Mouse (Mus musculus) heart, postnatal 14 days (tissue): ENCODE measurements at regions not wholly inside any gene's neighbourhood (a gene's known extent, or its start where the extent isn't known, plus 50 kb on each side); places are given as distances from the start of the nearest gene placed in this dataset.

Source experiments
- DNase-seq, 2 experiments: peaks; one replicate each; pipeline ENCODE4 v3.0.0; 2021 to 2022
- intact Hi-C: fragments of 180-260 bp; cut with DNase I; formaldehyde crosslinking; loops from one replicate; pipeline ENCODE4 v1.15.1; 2025

DNA sequence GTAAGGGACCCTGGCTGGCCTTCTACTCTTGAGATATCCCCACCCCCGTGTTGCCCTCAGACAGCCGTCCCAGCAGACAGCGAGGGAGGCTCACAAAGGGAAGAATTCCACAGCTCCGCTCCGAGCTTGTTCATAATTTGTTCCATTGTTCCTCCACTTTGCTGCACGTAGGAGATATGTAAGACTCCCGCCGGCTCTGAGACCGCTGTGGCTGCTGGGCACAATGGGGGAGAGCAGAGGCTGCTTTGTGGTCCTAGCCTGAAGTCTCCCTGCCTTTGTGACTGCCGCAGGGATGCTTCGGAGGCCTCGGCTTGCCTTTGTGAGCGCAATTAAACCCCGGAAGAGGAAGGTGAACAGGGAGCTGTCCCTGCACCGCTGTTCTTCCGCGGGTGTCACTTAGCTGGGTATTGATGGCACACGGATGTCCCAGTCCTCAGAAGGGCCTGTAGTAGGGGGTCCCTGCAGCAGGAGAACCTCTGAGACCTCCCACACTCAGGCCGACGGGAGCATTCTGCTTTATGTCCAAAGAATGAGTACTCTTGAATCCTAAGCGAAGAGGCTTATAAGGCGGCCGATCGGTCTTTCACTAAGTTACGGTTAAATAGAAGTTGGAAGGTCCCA, 201.3 kb upstream of the Sall1 start:
- intact Hi-C loops: no loop called here
- no peak for DNase-seq

DNA sequence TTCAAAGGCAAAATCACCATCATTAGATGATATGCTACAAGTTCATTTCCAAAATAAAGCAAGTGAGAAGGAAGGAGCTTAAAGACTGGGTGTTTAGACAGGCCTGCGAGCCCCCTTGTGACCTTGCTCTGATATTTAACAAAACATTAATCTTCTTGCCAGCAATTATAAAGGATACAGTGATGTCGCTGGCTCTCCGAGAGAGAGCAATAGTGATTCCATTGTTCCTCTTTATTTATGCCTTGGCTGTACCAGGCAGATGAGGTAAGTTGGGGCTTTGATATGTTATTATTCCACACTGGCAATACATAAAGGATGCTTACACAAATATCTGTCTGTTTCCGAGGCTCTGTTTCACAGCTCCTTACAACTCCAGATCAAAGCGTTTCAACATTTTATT, 197.7 kb upstream of the Sall1 start:
- no peak for DNase-seq
- intact Hi-C loops: no loop called here

DNA sequence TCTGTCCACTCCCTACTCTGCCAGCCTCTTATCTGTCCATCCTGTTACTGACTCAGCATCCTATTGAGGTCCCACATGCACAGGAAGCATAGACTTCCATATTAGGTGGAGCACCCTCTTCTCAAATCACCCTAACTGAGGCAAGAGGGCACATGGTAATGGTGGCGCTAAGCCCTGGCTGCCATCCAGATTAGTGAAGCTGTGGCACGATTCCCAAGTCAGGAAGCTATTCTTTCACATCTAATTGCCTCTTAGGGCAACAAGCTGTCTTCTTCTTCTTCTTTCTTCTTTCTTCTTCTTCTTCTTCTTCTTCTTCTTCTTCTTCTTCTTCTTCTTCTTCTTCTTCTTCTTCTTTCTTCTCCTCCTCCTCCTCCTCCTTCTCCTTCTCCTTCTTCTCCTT, 195.7 kb upstream of the Sall1 start:
- intact Hi-C loops: no loop called here
- DNase-seq: no peak

DNA sequence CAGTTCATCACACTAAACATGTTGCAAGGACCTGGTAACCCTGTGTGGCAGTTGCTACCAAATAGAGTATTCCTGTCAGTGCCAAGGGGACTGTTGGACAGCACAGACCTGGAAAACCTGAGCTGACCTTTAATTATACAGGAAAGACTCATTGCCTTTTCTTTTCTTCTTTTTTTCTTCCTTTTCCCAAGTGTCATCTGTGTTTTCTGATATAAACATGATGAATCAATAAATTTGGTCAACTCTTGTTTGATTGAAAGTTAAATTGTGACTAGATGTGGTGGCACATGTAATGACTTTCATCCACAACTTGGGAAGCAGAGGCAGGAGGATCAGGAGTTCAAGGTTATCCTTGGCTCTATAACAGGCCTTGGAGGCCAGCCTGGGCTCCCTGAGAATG, 190.1 kb upstream of the Sall1 start:
- DNase-seq: no peak
- intact Hi-C loops: no loop called here

DNA sequence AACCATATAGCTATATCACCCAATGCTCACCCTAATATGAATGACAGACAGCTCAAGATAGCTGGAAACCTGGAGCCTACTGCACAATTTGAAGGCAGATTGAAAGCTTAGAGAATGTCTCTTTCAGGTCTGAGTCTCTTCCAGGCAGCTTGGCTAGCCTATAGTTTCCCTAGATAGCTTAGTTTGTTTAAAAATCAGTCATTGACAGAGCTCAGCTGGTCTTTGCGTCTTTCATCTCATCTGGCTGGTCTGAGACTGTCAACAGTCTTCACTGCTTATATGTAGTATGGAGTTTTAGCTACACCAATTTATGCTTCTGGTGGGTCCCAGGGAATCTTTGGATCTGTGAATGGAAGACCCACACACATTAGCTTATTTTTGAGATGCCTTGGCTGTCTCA, 188.4 kb upstream of the Sall1 start:
- intact Hi-C loops: no loop called here
- no peak for DNase-seq

DNA sequence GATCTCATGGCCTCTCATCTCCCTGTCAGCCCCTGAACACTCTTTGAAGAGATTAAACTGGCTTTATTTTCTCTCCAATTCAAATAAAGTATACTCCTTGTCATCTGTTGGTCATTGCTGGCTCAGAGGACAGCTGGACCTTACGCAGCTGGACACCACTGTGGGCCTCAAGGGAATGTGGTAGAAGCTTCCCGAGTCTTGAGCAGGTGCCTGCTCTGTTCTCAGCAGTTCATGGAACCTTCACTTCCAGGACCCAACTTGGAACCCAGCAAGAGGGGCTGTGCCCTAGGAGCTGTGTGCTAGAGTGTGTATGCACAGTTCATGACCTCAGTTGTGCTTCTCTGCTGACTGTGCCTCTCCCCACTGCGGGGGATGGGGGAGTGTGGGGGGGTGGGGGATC, 185.2 kb upstream of the Sall1 start:
- no peak for DNase-seq
- intact Hi-C loops: no loop called here

DNA sequence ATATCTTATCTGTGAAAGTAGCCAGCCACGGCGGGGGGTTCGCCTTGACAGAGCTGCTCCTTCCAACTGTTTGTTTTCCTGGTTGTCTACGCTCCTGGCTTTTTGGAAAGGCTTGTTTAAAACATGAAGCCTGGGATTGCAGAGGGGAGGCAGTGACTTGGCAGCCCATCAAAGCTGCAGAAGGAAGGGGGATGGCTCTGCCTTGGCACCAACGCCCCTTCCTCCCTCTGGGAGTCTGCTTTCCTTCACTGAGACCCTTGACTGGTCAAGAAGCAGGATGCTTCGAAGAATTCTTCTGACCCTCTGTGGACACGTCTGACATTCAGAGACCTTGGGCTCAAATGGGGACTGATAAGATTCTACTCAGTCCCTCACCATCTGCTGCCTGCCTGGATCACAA, 176.9 kb upstream of the Sall1 start:
- no peak for DNase-seq
- intact Hi-C loops: no loop called here

DNA sequence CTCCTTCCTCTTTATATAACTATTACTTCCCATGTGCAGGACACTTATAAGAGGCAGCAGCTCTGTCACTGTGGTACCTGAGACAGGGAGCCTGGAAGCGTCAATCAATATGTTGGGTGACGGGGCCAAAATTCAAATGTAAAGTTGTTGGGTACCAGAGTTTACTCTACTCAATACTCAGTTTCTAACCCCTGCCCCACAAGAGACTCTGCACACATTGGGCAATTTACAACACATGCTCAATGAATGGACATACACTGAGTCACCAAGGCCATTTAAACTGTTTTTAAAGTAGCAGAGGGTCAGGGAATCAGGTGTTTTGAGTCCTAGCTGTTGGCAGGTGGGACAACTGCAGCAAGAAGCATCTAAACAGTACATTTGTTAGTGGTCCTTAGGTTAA, 176.4 kb upstream of the Sall1 start:
- intact Hi-C loops: no loop called here
- DNase-seq: no peak

DNA sequence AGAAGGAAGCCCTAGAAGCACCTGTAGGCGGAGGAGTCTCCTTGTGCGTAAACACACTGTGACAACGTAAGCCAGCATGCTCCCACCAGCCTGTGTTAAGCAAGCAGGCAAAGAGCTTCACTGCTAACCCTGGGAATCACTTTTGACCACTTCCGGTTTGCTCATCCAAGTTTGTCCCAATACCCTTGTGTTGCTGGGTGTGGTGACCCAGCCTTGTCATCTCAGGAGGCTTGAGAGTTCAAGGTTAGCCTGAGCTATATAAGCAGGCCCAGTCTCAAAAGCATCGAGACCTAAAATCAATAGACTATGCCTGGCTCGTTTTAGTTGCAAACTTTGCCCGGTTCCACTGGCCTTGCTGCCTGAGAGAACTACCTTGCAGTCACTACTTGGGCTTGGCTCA, 175.2 kb upstream of the Sall1 start:
- DNase-seq: no peak
- intact Hi-C loops: no loop called here

DNA sequence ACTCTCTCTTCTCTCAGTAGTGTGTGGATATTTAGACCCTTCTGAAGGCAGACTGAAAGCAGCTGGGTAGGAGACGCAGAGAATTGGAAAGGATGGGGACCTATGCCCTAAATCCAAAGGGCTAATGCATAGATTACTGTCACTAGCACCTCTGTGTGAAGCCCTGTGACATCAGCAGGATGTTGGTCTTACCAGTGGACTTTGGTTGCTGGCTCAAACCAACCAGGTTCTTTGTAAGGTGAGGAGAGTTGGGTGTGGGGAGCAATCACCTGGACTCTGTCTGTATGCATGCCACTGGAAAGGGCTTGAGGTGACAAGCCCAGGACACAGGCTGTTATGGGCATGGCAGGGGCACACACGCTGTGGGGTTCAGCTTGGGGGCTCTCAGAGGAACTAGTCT, 173.7 kb upstream of the Sall1 start:
- intact Hi-C loops: no loop called here
- no peak for DNase-seq

DNA sequence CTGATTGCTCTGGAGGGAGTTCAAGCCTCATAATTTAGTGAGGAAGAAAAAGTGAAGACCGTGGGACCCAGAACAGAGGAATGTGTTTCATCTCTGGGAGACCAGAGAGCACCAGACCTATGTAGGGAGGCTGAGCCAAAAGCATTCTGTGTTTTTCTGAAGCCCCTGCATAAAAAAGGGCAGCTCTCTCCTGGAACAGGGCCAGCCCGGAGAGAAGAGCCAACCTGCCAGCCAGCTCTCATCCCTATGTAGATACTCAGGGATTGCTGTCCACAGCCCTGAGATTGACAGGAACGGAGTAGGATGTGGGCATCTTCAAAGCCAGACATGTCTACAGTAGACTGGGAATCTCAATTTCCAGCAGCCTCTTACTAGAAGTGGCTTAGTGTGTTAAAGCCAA, 168.0 kb upstream of the Sall1 start:
- intact Hi-C loops: no loop called here

DNA sequence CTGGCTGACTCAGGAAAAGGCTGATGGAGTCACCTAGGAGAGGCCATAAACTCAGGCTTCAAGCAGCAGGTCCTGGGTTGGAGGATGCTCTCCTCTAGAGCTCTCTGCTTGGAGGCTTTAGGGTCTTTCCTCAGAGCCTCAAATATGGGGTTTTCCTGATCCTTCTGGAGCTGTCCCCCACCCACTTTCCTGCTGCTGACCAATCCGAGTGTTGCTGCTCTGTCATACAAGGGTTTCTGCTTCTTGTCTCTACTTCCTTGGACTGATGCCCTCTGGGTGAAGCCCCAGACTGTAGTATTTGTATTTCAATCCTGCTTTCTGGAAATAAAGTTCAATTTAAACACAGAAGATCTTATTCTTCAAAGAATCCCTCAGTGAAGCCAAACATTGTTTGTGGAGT, 166.7 kb upstream of the Sall1 start:
- no peak for DNase-seq
- intact Hi-C loops: no loop called here

More for the DNA sequence above, 168.0 kb upstream of the Sall1 start:
- no peak for DNase-seq

DNA sequence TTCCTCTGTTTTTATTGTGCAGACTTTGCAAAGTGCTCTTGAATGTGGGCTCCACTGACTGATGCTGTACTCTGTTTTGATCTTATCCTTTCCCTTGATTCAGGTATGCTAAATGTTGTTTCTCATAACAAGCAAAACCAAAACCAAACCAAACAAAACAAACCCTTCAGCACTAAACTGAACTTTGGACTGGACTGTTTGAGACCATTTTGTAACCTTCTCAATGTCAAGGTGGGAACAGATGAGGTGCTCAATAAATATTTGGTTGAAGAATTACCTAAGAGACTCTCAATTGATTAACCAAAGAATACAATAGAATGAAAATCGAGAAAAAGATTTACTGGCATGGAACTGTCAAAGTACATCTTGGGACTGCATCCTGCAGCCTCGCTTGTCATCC, 163.9 kb upstream of the Sall1 start:
- intact Hi-C loops: no loop called here
- DNase-seq: no peak

DNA sequence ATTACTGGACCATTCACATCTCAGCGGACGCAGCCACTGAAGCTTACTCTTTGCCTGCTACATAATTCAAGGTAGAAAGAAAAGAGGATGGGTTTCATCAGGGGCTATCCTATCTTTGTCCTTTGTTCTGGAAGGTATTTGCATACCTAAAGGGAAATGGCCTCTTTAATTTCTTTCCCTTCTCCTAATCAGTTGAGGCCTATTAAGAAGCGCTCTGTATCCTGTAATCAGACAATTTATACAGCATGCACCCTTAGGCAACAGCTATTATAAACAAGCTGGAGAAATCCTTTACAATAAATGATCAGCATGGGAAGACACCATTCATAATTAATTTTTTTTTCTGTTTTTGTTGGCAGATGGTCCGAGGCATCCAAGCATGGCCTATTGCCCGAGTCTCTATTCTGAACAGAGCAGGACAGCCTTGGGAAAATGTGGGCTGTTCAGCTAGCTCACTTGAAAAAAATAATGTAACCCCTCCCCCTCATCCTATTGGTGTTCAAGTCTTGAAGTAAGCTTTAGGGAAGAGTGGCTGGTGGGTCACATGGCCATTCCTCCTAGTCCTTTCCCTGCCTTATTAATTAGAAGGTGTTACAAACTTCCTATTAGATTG, 158.6 kb upstream of the Sall1 start:
- intact Hi-C loops: no loop called here
- no peak for DNase-seq

DNA sequence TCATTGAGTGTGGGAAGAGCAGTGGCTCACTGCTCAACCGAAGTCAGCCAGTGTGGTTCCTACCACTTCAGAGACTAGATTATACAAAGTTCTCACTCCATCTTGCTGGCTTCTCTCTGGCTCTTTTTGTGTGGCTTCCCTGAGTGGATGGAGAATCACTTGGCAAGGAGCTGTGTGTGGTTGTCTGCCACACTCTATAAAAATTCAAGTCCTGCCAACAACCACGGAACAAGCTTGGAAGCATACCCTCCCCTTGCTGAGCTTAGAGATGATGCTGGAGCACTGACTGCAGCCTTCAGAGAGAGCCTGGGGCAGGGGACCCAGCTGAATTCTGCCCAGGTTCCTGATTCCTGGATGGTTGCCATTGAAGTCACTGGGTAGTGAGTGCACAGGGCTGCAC, 156.3 kb upstream of the Sall1 start:
- no peak for DNase-seq
- intact Hi-C loops: no loop called here

DNA sequence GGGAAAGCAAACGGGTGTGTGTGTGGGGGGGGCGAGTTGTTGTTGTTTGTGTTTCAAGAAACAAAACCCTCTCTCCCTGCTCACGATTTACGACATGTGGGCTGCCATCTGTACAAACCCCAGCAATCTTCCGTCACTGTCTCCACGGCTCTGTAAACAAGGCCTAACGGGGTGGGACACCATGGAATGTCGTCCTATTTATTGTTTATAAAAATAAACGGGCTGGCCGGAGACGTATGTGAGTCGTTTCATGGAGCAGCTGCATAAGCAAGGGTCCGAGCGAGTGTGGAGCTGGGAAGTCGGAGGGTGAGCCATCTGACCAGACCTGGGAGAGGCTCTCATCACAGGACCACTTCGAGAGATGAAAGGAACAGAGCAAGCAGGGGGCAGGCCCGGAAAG, 141.4 kb upstream of the Sall1 start:
- DNase-seq: no peak
- intact Hi-C loops: no loop called here

DNA sequence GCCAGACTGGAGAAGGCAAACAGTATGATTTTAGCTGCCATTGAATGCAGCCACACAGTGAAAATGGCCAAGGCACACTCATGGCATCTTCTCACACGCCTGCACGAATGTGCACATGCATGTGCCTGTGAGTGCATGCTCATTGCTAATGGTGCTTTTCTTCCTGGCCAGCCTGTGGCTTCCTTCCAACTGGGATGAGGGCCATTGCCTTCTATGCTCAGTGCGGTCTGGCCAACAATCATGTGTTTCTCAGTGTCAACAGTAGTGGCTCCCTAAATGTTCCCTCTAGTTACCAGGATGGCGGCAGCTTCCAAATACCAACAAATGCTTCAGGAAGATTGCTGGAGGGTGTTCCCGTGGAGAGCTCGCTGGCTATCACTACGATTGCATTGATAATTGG, 131.7 kb upstream of the Sall1 start:
- DNase-seq: peak; percentile 6 to 25
- intact Hi-C loops: no loop called here

DNA sequence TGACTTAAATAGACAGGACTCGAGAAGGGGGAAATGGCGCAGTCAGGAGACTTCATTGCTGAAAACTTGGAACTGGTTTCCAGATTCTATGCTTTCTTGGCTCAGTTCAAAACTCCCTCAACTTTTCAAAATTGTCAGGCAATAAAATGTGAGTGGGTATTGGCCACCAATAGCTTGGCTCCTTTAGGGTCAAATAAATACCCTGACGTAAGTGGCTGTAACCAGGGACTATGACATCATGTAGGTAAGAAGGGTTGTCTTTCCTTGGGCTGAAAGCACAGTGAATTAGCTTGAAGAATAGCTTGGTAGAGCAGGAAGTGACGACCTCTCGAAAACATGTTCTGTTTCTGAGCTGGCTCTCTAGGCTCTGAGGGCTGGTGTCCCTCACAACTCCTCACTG, 127.6 kb upstream of the Sall1 start:
- DNase-seq: no peak
- intact Hi-C loops: no loop called here

DNA sequence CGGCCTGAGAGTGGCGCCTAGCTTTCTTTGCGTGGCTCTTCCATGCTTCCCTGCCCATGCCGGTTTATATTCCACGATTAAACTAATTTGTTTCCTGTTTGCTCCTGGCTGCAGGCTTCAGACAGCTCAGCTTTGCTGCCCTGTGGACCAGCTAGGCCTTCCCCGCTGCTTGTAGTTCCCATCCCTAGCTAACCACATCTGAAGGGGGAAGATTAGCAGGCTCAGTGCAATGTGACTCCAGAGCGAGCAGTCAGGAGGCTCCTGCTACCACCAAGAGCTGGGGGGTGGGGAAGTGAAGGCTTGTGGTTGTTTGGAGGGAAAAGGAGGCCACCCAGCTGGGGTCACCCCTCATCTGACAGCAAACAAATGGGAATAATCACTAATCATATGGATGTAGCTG, 125.5 kb upstream of the Sall1 start:
- intact Hi-C loops: no loop called here
- DNase-seq: no peak

DNA sequence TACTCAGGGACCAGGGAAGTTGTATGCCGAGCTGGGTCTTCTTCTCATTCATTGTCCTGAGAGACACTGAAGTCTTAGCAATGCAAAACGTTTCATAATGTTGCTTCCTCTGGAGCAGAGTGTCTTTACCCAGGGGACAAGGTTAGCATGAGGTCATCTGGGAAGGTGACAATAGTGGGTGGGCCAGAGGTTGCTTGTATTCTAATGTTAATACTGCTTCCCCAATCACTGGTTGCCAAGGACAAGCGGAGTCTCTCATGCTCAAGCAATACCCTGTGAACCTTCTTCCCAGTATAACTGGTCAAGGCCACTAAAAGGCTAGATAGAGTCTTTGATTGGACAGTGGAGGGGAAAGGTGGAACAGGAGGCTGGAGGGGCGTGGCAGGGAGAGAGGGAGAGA, 123.1 kb upstream of the Sall1 start:
- DNase-seq: no peak
- intact Hi-C loops: no loop called here

DNA sequence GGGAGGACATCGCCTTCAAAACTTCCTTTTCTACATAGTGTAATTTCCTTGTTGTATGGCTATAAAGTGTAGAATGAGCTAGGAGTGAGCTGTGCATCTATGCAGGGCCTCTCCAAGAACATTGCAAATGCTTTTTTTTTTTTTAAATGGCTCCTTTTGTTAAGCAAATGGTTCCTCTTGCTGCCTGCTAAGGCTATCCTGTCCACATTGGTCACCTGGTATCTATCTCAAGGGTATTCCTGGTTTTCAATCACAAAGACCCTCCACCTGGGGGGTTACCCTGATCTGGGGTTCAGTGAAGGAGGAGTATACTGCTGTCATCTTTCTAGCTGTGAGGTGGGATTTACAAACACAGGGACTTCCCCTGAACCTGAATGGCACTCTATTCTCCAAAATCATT, 112.9 kb upstream of the Sall1 start:
- intact Hi-C loops: no loop called here
- DNase-seq: no peak

DNA sequence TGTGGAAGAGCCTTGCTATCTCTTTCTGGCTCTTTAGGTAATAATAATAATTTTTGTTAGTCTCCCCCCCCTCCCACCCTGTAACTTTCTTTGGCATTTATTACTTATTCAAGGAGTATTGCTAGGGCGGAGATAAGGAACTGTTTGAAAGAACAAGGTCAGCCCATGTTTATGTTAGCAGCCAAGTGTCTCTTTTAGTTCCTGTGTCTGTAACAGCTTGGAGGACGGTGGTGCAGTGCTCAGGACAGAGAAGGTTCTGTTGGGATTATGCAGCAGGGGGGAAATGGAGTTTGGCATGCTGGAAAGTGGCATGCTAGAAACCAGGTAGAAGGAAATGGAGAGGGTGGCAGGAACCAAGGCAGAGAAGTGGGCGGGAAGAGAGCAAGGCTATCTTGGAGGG, 109.6 kb upstream of the Sall1 start:
- no peak for DNase-seq
- intact Hi-C loops: no loop called here
